Mouse (Mus musculus) olfactory bulb, adult 2 months (tissue): ENCODE data around the gene Igfbpl1. TPM values are rescaled to one million over a fixed set of nuclear protein-coding genes. Genes with fewer than 3 reads are reported as not detected.

Experiments
- H3K27ac ChIP-seq: fragments of 200-500 bp; 2 replicates; pipeline ENCODE4 v1.5.1; 2012; ENCODE audit warnings: low read depth, low read length; ENCODE audit not compliant: insufficient read depth
- H3K4me1 ChIP-seq: fragments of 200-500 bp; 2 replicates; pipeline ENCODE4 v1.6.1; 2012; ENCODE audit warnings: low read length; ENCODE audit not compliant: control insufficient read depth, insufficient read depth
- H3K4me3 ChIP-seq: fragments of 200-500 bp; 2 replicates; pipeline ENCODE4 v1.5.1; 2012; ENCODE audit warnings: mild to moderate bottlenecking, low read depth, low read length, moderate library complexity; ENCODE audit not compliant: insufficient read depth
- CTCF ChIP-seq: fragments of 200-500 bp; IDR thresholded peaks from 2 replicates; pipeline ENCODE4 v1.5.1; 2012; ENCODE audit warnings: low read depth, mild to moderate bottlenecking, low read length, moderate library complexity; ENCODE audit not compliant: insufficient read depth
- POLR2A ChIP-seq: fragments of 200-500 bp; IDR thresholded peaks from 2 replicates; pipeline ENCODE4 v1.6.1; 2012; ENCODE audit warnings: mild to moderate bottlenecking, low read depth, low read length, moderate library complexity; ENCODE audit not compliant: insufficient read depth
- WGBS: fragments of 180-500 bp; shearing (Covaris S2); methylation state at CpG from one replicate; pipeline ENCODE4 v1.1.7; 2018; 5-methylcytosine and 5-hydroxymethylcytosine counted together
- polyA plus RNA-seq: library from polyadenylated mRNA; stranded (reverse); fragments of >200 nt; gene quantifications from 2 replicates; pipeline ENCODE4 v1.2.4, GENCODE M21; 2012; ENCODE audit warnings: low replicate concordance; ENCODE audit not compliant: missing spikeins, insufficient read depth, insufficient read length

Gene Igfbpl1
- polyA plus RNA-seq, 1 experiment: not detected

- Histone ChIP-seq H3K4me3 (no peak overlapping the region), H3K4me1 (peaks cover 4% of the 10 kb centered on the region; the same call in 1 of the 2 replicates), H3K27ac (no peak overlapping the region)
- TF ChIP-seq POLR2A (no peak), CTCF (no peak)
- 64% methylated on average over 10 of the region's 10 CpGs for WGBS
These were observed 22.1 kb upstream of the Igfbpl1 start for GRCm38 (mm10) chr4:45848825-45849156.

GRCm38 (mm10) chr4:45848109-45848824 lies 21.5 kb upstream of the Igfbpl1 start, which contains the start of gene Stra6l:
Gene Stra6l, plus strand, starts transcription at chr4:45848664.
- no peak for TF ChIP-seq POLR2A
- no peak for TF ChIP-seq CTCF
- WGBS: 78% methylated on average over 10 of the region's 10 CpGs
- Histone ChIP-seq H3K4me3 (no peak within 1 kb of the TSS), H3K27ac (no peak within 1 kb of the TSS), H3K4me1 (peaks cover 4% of the 10 kb centered on the region; the same call in 1 of the 2 replicates)

- TF ChIP-seq POLR2A (no peak), CTCF (no peak)
- 93% methylated on average over 2 of the region's 2 CpGs for WGBS
These were observed 19.5 kb upstream of the Igfbpl1 start for GRCm38 (mm10) chr4:45846263-45846662.

GRCm38 (mm10) chr4:45844355-45844754 lies 17.6 kb upstream of the Igfbpl1 start:
- TF ChIP-seq CTCF (0 out of 2 replicates have a peak, but pooled peaks have one; percentile 25), POLR2A (no peak)
- 38% methylated on average over 14 of the region's 14 CpGs for WGBS
- no peak overlapping the region for H3K4me3 ChIP-seq
- peaks cover 4% of the 10 kb centered on the region; the same call in 1 of the 2 replicates for H3K4me1 ChIP-seq
- H3K27ac ChIP-seq: no peak overlapping the region

More at GRCm38 (mm10) chr4:45846263-45846662, 19.5 kb upstream of the Igfbpl1 start:
- H3K27ac ChIP-seq: no peak overlapping the region
- H3K4me3 ChIP-seq: no peak overlapping the region
- H3K4me1 ChIP-seq: peaks cover 4% of the 10 kb centered on the region; the same call in 1 of the 2 replicates

- 55% methylated on average over 5 of the region's 5 CpGs for WGBS
- Histone ChIP-seq H3K4me3 (no peak overlapping the region), H3K4me1 (peaks cover 2% of the 10 kb centered on the region; the same call in 1 of the 2 replicates), H3K27ac (no peak overlapping the region)
- TF ChIP-seq POLR2A (no peak), CTCF (no peak)
These were observed 6.7 kb upstream of the Igfbpl1 start for GRCm38 (mm10) chr4:45833461-45833860.

GRCm38 (mm10) chr4:45831996-45832395 lies 5.3 kb upstream of the Igfbpl1 start:
- 64% methylated on average over 7 of the region's 7 CpGs for WGBS
- H3K4me1 ChIP-seq: peaks cover 2% of the 10 kb centered on the region; the same call in 1 of the 2 replicates
- H3K27ac ChIP-seq: no peak overlapping the region
- TF ChIP-seq POLR2A (no peak), CTCF (no peak)
- no peak overlapping the region for H3K4me3 ChIP-seq

GRCm38 (mm10) chr4:45829907-45830759 lies 3.4 kb upstream of the Igfbpl1 start:
- no peak overlapping the region for H3K4me3 ChIP-seq
- WGBS: 63% methylated on average over 13 of the region's 13 CpGs
- TF ChIP-seq CTCF (no peak), POLR2A (no peak)
- H3K27ac ChIP-seq: no peak overlapping the region
- peaks cover 8% of the 10 kb centered on the region for H3K4me1 ChIP-seq

- TF ChIP-seq CTCF (no peak), POLR2A (no peak)
- H3K4me1 ChIP-seq: peaks cover 26% of the 10 kb centered on the region
- H3K4me3 ChIP-seq: peak overlapping the region; percentile 34
- H3K27ac ChIP-seq: peak overlapping the region; percentile 21; the same call in 1 of the 2 replicates
- WGBS: 46% methylated on average over 14 of the region's 14 CpGs
These were observed 1.8 kb downstream of the Igfbpl1 start for GRCm38 (mm10) chr4:45824761-45825556.
